Mouse (Mus musculus): Measurements from ENCODE around the gene Olfr1090. TPM values are rescaled to one million over a fixed set of nuclear protein-coding genes. Genes with fewer than 3 reads are reported as not detected.

Gene Olfr1090
- total RNA-seq (2021) = not detected

- DNase-seq (ENCODE audit: extremely low spot score in 1 of 2, low spot score in 1 of 2) = no peak
Observed at GRCm38 (mm10) chr2:86758893-86759292, at the start of gene Olfr1090. TSS of gene Olfr1090 (minus strand) at chr2:86758993.

- no peak for DNase-seq (ENCODE audit: extremely low spot score in 1 of 2, low spot score in 1 of 2)
Observed at GRCm38 (mm10) chr2:86782179-86782578, 23.4 kb upstream of the Olfr1090 start, which contains the start of gene Olfr1093. TSS of gene Olfr1093 (plus strand) at chr2:86782479.

GRCm38 (mm10) chr2:86761050-86761449 is 2.3 kb upstream of the Olfr1090 start:
- peak in 1 of 2 experiments; percentile 4 for DNase-seq (ENCODE audit: extremely low spot score in 1 of 2, low spot score in 1 of 2)

GRCm38 (mm10) chr2:86733601-86734000 is 25.2 kb downstream of the Olfr1090 start, which contains the start of gene Olfr1089:
TSS of gene Olfr1089 (minus strand) at chr2:86733701.
- DNase-seq (ENCODE audit: extremely low spot score in 1 of 2, low spot score in 1 of 2) = no peak

Other genes starting within 250 kb of the Olfr1090 start
- gene Olfr1079, start 216.5 kb downstream of the Olfr1090 start, total RNA-seq (2021) = not detected
- not detected for gene Olfr1080, start 200.8 kb downstream of the Olfr1090 start, total RNA-seq (2021)
- gene Olfr1082, start 160.0 kb downstream of the Olfr1090 start, total RNA-seq (2021) = not detected
- gene Olfr1084, start 119.3 kb downstream of the Olfr1090 start, total RNA-seq (2021) = not detected
- gene Olfr1085, start 97.0 kb downstream of the Olfr1090 start, total RNA-seq (2021) = not detected
- gene Olfr1086, start 78.9 kb downstream of the Olfr1090 start, total RNA-seq (2021) = not detected
- not detected for gene Olfr1087, start 60.6 kb downstream of the Olfr1090 start, total RNA-seq (2021)
- gene Olfr1089, start 25.3 kb downstream of the Olfr1090 start, total RNA-seq (2021) = not detected
- not detected for gene Olfr1093, start 23.5 kb upstream of the Olfr1090 start, total RNA-seq (2021)
- not detected for gene Olfr141, start 51.0 kb upstream of the Olfr1090 start, total RNA-seq (2021)
- gene Olfr1094, start 65.7 kb upstream of the Olfr1090 start, total RNA-seq (2021) = not detected
- gene Olfr1095, start 92.7 kb upstream of the Olfr1090 start, total RNA-seq (2021) = not detected
- not detected for gene Gm13723, start 115.8 kb upstream of the Olfr1090 start, total RNA-seq (2021)
- gene Olfr1097, start 133.2 kb upstream of the Olfr1090 start, total RNA-seq (2021) = not detected
- not detected for gene Olfr1098, start 165.6 kb upstream of the Olfr1090 start, total RNA-seq (2021)
- gene Olfr1099, start 201.7 kb upstream of the Olfr1090 start, total RNA-seq (2021) = not detected
- not detected for gene Olfr1100, start 221.0 kb upstream of the Olfr1090 start, total RNA-seq (2021)
- not detected for gene Olfr1101, start 232.2 kb upstream of the Olfr1090 start, total RNA-seq (2021)
- gene Olfr1102, start 239.4 kb upstream of the Olfr1090 start, total RNA-seq (2021) = not detected

All from layer of hippocampus, postnatal 25 days (tissue).